Mouse (Mus musculus) CH12.LX (cell line): ENCODE results near the gene Acaa1b.

Source experiments
- CTCF ChIP-seq, 2 experiments: IDR thresholded peaks in 1 of 2; conservative IDR thresholded peaks in 1 of 2; 2 replicates each; pipeline ENCODE4 v1.5.1; 2011 to 2012; ENCODE audit warnings: low read depth in 2 of 2, low read length in 2 of 2, improper control_type of control experiment in 1 of 2, inconsistent platforms in 1 of 2, mild to moderate bottlenecking in 1 of 2, moderate library complexity in 1 of 2
- EP300 ChIP-seq: IDR thresholded peaks from 2 replicates; pipeline ENCODE4 v1.6.1; 2011; ENCODE audit warnings: low read length, improper control_type of control experiment

- TF ChIP-seq CTCF (conservative IDR thresholded peaks at IDR 0.05 in 1 of 2, IDR thresholded peaks at IDR 0.05 in 1 of 2; ENCODE audit: low read depth in 2 of 2, low read length in 2 of 2) (no peak), EP300 (no peak)
These were observed 46.7 kb upstream of the Acaa1b start for GRCm38 (mm10) chr9:119203617-119204016.
